Mouse (Mus musculus): ENCODE data around the gene Pi4k2b.

DNA sequence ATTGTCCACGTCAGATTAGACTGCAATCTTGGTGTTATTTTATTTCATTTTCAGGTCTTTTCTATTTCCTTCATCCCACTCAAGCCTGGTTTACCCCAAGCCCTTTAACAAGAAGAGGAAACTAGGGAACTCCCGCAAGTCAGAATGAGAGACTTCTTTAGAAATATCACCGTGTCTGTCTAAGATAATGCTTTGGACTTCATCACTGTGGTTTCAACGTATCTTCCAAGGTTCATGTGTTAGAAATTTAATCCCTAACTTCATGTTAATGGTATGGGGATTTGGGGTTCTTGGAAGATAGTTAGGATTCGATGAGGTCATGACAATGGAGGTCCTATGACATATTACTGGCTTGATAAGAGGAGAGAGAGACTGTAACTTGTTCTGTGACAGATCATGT lies 13.6 kb upstream of the Pi4k2b start:
- TF ChIP-seq CTCF (IDR thresholded peaks at IDR 0.05; ENCODE audit: borderline replicate concordance, control insufficient read depth, extremely low read depth, insufficient read depth, low read length, poor library complexity) (no peak), POLR2A (IDR thresholded peaks at IDR 0.05; ENCODE audit: control insufficient read depth, extremely low read depth, insufficient read depth, low read length, poor library complexity) (no peak)
